ENCODE assay signal across 8 mouse cellular contexts in genomic region chr5:96267017-96267702, GRCm38 (mm10). TPM values are rescaled to one million over a fixed set of nuclear protein-coding genes. Genes with fewer than 3 reads are reported as not detected.
DNase-seq lines count a peak whose midpoint lies in the region; ATAC-seq and TF ChIP-seq lines count a peak whose summit lies in the region.

No protein-coding gene starts in this region.

- peak; percentile 75 for ATAC-seq in forebrain, postnatal 0 days
- no peak for ATAC-seq in intestine, postnatal 0 days

- H3K27me3 ChIP-seq in forebrain, postnatal 0 days (ENCODE audit: insufficient read depth, low read length) = no peaks in the 10 kb centered on the region
- no peaks in the 10 kb centered on the region for H3K27me3 ChIP-seq in intestine, postnatal 0 days (replicated peaks; ENCODE audit: control insufficient read depth, insufficient read depth, low read length)

- H3K4me3 ChIP-seq in forebrain, postnatal 0 days (ENCODE audit: low read depth, low read length) = no peak overlapping the region
- no peak overlapping the region for H3K4me3 ChIP-seq in intestine, postnatal 0 days (ENCODE audit: low read depth, low read length)

- H3K27ac ChIP-seq in forebrain, postnatal 0 days (ENCODE audit: low read depth, low read length) = no peak overlapping the region
- no peak overlapping the region for H3K27ac ChIP-seq in intestine, postnatal 0 days (ENCODE audit: low read depth, low read length)

- H3K4me1 ChIP-seq in forebrain, postnatal 0 days (ENCODE audit: insufficient read depth) = no peaks in the 10 kb centered on the region
- no peaks in the 10 kb centered on the region for H3K4me1 ChIP-seq in intestine, postnatal 0 days (replicated peaks; ENCODE audit: control insufficient read depth, insufficient read depth, low read length)

- peak; percentile 84 for DNase-seq in testis, postnatal 10 days (ENCODE audit: low spot score)
- DNase-seq in testis, postnatal 14 days (ENCODE audit: low spot score) = no peak
- peak; percentile 60 for DNase-seq in c-Kit-positive CD71-negative TER-119-negative erythroid progenitor cells, embryonic 14.5 days (ENCODE audit: low read depth)
- DNase-seq in forebrain, postnatal 0 days = peak; percentile 85
- DNase-seq in left cerebral cortex, postnatal 4 days = peak; percentile 73
- DNase-seq in naive thymus-derived CD4-positive, alpha-beta T cell, adult 2 months (ENCODE audit: low read depth) = peak; percentile 63
- peak; percentile 79 for DNase-seq in thymus, postnatal 4 days

- peaks cover 7% of the 10 kb centered on the region for H3K36me3 ChIP-seq in forebrain, postnatal 0 days (ENCODE audit: insufficient read depth)
- H3K36me3 ChIP-seq in intestine, postnatal 0 days (ENCODE audit: control insufficient read depth, insufficient read depth) = peaks cover 16% of the 10 kb centered on the region; the same call in 1 of the 2 replicates

- H3K9ac ChIP-seq in forebrain, postnatal 0 days = no peak overlapping the region
- no peak overlapping the region for H3K9ac ChIP-seq in intestine, postnatal 0 days (ENCODE audit: low read depth, low read length)

- 63% methylated on average over 3 of the region's 3 CpGs for WGBS in forebrain, postnatal 0 days
- whole genome bisulfite sequencing in intestine, postnatal 0 days = 57% methylated on average over 3 of the region's 3 CpGs

- H3K4me2 ChIP-seq in forebrain, postnatal 0 days (ENCODE audit: low read depth) = no peak overlapping the region
- H3K4me2 ChIP-seq in intestine, postnatal 0 days (replicated peaks; ENCODE audit: low read depth) = no peak overlapping the region

- no peaks in the 10 kb centered on the region for H3K9me3 ChIP-seq in forebrain, postnatal 0 days (ENCODE audit: low read length)
- no peaks in the 10 kb centered on the region for H3K9me3 ChIP-seq in intestine, postnatal 0 days (ENCODE audit: control insufficient read depth)

- intact Hi-C loops in left cerebral cortex, postnatal 4 days (cut with DNase I) = loop anchor here (2.0 kb wide), 1 partner anchor 502 kb away; no protein-coding TSS in a partner anchor

- TF ChIP-seq CTCF in forebrain, postnatal 0 days (IDR thresholded peaks at IDR 0.05; ENCODE audit: low read depth) = peak; percentile 84
- peak; percentile 85 for TF ChIP-seq CTCF in intestine, postnatal 0 days (IDR thresholded peaks at IDR 0.05; ENCODE audit: low read depth)

RNA-seq across cellular contexts. Expression of gene Mrpl1, which starts 57.9 kb away (rescaled TPM):
- 14.8 and 21.8 TPM in 2 replicates for total RNA-seq in forebrain, postnatal 0 days (2014; rRNA removed)
- polyA plus RNA-seq in forebrain, postnatal 0 days (2015; fragmentation: Nextera tagmentation; extraction: Ambion mirVana) = 10.9 and 11.8 TPM in 2 replicates
- 16.4 and 17.3 TPM in 2 replicates for polyA plus RNA-seq in intestine, postnatal 0 days (2015; fragmentation: Nextera tagmentation; extraction: Ambion mirVana)
- 10 to 100 TPM; 15.7 to 16.5 TPM for total RNA-seq in left cerebral cortex, postnatal 4 days (2021)
